Mouse (Mus musculus): ENCODE results near the gene Praf2. TPM values are rescaled to one million over a fixed set of nuclear protein-coding genes. Genes with fewer than 3 reads are reported as not detected.

Gene Praf2
- polyA plus RNA-seq (2015; fragmentation: Nextera tagmentation; extraction: Ambion mirVana) = 1.9 and 2.1 TPM in 2 replicates

DNA sequence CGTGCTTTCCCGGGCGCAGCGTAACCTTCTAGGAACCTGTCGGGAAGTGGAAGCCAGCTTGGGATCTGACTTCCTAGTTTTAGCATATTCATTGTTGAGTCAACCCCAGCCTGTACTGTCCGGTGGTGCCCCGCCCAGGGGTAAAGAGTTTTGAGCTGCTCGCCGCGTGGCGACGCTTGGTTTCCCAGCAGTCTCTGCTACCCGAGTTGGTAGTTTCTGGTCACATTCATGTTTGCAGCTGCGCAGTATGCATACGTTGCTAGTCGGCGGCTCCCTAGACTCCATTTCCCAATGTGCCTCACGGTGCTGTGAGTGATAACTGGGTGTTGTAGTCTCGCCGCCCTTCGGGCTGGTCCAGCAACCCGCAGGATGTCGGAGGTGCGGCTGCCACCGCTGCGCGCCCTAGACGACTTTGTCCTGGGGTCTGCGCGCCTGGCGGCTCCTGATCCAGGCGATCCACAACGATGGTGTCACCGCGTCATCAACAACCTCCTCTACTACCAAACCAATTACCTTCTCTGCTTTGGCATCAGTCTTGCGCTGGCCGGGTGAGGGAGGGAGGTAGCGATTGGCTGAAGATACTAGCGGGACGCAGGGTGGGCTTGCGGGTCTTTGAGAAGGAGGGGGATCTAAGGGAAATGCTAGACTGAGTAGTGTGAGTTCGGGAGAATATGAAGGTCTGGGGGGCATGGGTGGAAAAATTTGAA, at the start of gene Praf2:
Gene Praf2, plus strand, starts transcription at position 225 of the 707 bp plus-strand sequence.
- TF ChIP-seq EP300 (IDR thresholded peaks at IDR 0.05; ENCODE audit: low read depth) (no peak), CTCF (IDR thresholded peaks at IDR 0.05; ENCODE audit: low read depth) (no peak)
- Histone ChIP-seq H3K9ac (replicated peaks) (no peak within 1 kb of the TSS), H3K27me3 (ENCODE audit: insufficient read depth, low read length) (no peaks in the 10 kb centered on the region), H3K4me3 (ENCODE audit: low read depth, low read length) (peak within 1 kb of the TSS; percentile 38), H3K9me3 (ENCODE audit: low read length) (no peaks in the 10 kb centered on the region), H3K4me1 (ENCODE audit: insufficient read depth) (no peaks in the 10 kb centered on the region), H3K36me3 (replicated peaks; ENCODE audit: insufficient read depth, low read length) (peaks cover 14% of the 10 kb centered on the region; the same call in 1 of the 2 replicates), H3K4me2 (ENCODE audit: low read depth, low read length) (peak within 1 kb of the TSS; percentile 71), H3K27ac (ENCODE audit: low read depth) (peak within 1 kb of the TSS; percentile 39; the same call in 1 of the 2 replicates)
- 20% methylated on average over 35 of the region's 42 CpGs for WGBS (ENCODE audit: insufficient replicate concordance)
- DNase-seq (peak; percentile 66), ATAC-seq (peak; percentile 92)

DNA sequence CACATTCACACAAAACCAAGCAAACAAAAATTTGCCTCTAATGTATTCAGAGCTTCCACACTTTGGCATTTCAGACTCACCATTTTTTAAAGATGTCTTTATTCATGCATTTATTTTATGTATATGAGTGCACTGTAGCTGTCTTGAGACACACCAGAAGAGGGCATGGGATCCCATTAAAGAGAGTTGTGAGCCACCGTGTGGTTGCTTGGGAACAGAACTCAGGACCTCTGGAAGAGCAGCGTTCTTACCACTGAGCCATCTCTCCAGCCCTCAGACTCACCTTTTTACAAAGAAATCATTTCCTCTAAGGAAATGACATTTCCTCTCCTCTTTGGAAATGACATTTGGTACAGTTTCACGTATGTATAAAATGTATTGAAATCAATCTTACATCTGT, 49.3 kb upstream of the Praf2 start:
- no peaks in the 10 kb centered on the region for H3K27me3 ChIP-seq (ENCODE audit: insufficient read depth, low read length)
- DNase-seq (no peak), ATAC-seq (no peak)
- no peak overlapping the region for H3K9ac ChIP-seq (replicated peaks)
- H3K36me3 ChIP-seq (replicated peaks; ENCODE audit: insufficient read depth, low read length) = no peaks in the 10 kb centered on the region
- H3K9me3 ChIP-seq (ENCODE audit: low read length) = no peaks in the 10 kb centered on the region
- TF ChIP-seq CTCF (IDR thresholded peaks at IDR 0.05; ENCODE audit: low read depth) (peak; percentile 17; the same call in 1 of the 2 replicates), EP300 (IDR thresholded peaks at IDR 0.05; ENCODE audit: low read depth) (no peak)
- WGBS (ENCODE audit: insufficient replicate concordance) = 29% methylated on average over 3 of the region's 3 CpGs
- H3K4me2 ChIP-seq (ENCODE audit: low read depth, low read length) = no peak overlapping the region; the same call in 1 of the 2 replicates
- no peak overlapping the region for H3K4me3 ChIP-seq (ENCODE audit: low read depth, low read length)
- no peak overlapping the region for H3K27ac ChIP-seq (ENCODE audit: low read depth)
- H3K4me1 ChIP-seq (ENCODE audit: insufficient read depth) = peaks cover under 1% of the 10 kb centered on the region

DNA sequence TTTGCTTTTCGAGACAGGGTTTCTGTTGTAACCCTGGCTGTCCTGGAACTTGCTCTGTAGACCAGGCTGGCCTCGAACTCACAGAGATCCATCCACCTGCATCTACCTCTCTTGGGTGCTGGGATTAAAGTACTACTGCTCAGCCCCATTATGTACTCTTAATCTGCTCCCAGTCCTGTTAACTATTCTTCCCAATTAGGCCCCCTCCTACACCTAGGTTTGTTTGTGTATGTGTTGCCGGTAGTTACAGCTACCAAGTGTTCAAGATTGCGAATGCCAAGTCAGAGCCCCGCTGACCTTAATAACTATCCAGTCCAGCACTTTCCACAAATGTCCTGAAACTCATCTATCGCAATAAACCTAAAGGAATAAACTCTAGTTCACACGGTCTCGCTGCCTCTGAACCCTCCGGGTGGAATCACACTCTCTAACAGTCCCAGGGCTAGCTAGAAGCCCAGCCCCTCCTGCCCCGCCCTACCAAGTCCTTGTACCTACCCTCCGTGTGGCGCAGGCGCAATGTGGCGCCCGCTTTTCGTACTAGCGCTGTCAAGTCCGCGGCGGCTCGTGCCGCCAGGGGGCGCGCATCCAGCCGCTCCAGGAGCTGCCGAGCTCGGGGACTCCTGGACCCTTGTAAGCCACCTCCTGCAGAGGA, 48.7 kb upstream of the Praf2 start:
- Histone ChIP-seq H3K4me1 (ENCODE audit: insufficient read depth) (no peaks in the 10 kb centered on the region; the same call in 1 of the 2 replicates), H3K36me3 (replicated peaks; ENCODE audit: insufficient read depth, low read length) (no peaks in the 10 kb centered on the region), H3K27ac (ENCODE audit: low read depth) (no peak overlapping the region), H3K9ac (replicated peaks) (no peak overlapping the region), H3K27me3 (ENCODE audit: insufficient read depth, low read length) (no peaks in the 10 kb centered on the region), H3K4me2 (ENCODE audit: low read depth, low read length) (peak overlapping the region; percentile 70), H3K4me3 (ENCODE audit: low read depth, low read length) (peak overlapping the region; percentile 29), H3K9me3 (ENCODE audit: low read length) (no peaks in the 10 kb centered on the region)
- peak; percentile 90 for DNase-seq
- peak; percentile 96 for ATAC-seq
- TF ChIP-seq EP300 (IDR thresholded peaks at IDR 0.05; ENCODE audit: low read depth) (no peak), CTCF (IDR thresholded peaks at IDR 0.05; ENCODE audit: low read depth) (peak; percentile 87)
- 14% methylated on average over 27 of the region's 27 CpGs for WGBS (ENCODE audit: insufficient replicate concordance)

DNA sequence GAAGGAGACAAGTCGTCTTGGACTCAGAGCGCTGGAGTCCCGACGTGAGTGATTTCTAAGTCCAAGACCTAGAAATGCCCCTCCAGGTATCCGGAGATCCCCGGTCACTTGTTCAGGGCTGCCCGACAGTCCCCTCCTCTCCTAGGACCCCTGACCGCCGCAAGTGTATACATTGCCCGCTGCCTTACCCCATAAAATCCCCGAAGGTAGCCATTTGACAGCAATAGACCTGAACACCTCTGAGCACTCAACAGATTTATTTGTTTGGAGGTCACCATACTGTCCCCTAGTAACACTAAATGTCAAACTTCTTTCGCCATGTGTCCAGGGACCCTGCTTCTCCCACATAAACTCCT, 48.2 kb upstream of the Praf2 start:
- Histone ChIP-seq H3K4me2 (ENCODE audit: low read depth, low read length) (peak overlapping the region; percentile 70), H3K4me3 (ENCODE audit: low read depth, low read length) (peak overlapping the region; percentile 29), H3K27me3 (ENCODE audit: insufficient read depth, low read length) (no peaks in the 10 kb centered on the region), H3K9me3 (ENCODE audit: low read length) (no peaks in the 10 kb centered on the region), H3K4me1 (ENCODE audit: insufficient read depth) (no peaks in the 10 kb centered on the region; the same call in 1 of the 2 replicates), H3K9ac (replicated peaks) (no peak overlapping the region), H3K36me3 (replicated peaks; ENCODE audit: insufficient read depth, low read length) (no peaks in the 10 kb centered on the region), H3K27ac (ENCODE audit: low read depth) (no peak overlapping the region)
- DNase-seq (no peak), ATAC-seq (peak; percentile 9)
- 21% methylated on average over 12 of the region's 12 CpGs for WGBS (ENCODE audit: insufficient replicate concordance)
- TF ChIP-seq EP300 (IDR thresholded peaks at IDR 0.05; ENCODE audit: low read depth) = no peak
- TF ChIP-seq CTCF (IDR thresholded peaks at IDR 0.05; ENCODE audit: low read depth) = no peak

DNA sequence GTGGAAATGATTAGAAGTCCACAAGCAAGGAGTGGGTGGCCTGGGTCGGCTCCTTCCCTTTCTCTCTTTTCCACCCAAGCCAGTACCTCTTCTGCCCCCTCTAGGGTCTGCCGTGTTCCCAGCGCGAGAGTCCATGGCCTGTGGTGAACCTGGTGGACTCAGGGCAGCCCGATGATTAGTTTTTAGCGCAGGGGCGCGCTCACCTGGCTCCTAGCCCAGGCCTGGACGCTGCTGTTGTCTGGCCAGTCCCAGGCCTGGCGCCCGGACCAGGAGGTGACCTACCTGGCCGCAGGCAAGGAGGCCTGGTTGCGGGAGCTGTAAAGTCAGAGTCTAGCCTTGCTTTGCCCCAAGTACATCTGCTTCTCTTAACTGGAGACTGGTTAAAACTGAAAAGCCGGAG, 47.4 kb upstream of the Praf2 start, which contains the start of gene Magix:
Gene Magix, minus strand, starts transcription at position 388 of the 400 bp plus-strand sequence.
- no peaks in the 10 kb centered on the region for H3K9me3 ChIP-seq (ENCODE audit: low read length)
- H3K4me2 ChIP-seq (ENCODE audit: low read depth, low read length) = peak within 1 kb of the TSS; percentile 70
- WGBS (ENCODE audit: insufficient replicate concordance) = 56% methylated on average over 13 of the region's 14 CpGs
- no peaks in the 10 kb centered on the region for H3K27me3 ChIP-seq (ENCODE audit: insufficient read depth, low read length)
- no peak within 1 kb of the TSS for H3K9ac ChIP-seq (replicated peaks)
- peak within 1 kb of the TSS; percentile 29 for H3K4me3 ChIP-seq (ENCODE audit: low read depth, low read length)
- H3K36me3 ChIP-seq (replicated peaks; ENCODE audit: insufficient read depth, low read length) = no peaks in the 10 kb centered on the region
- no peak for TF ChIP-seq CTCF (IDR thresholded peaks at IDR 0.05; ENCODE audit: low read depth)
- no peak for TF ChIP-seq EP300 (IDR thresholded peaks at IDR 0.05; ENCODE audit: low read depth)
- no peak within 1 kb of the TSS for H3K27ac ChIP-seq (ENCODE audit: low read depth)
- peak; percentile 64 for ATAC-seq
- H3K4me1 ChIP-seq (ENCODE audit: insufficient read depth) = no peaks in the 10 kb centered on the region; the same call in 1 of the 2 replicates
- peak; percentile 50 for DNase-seq

DNA sequence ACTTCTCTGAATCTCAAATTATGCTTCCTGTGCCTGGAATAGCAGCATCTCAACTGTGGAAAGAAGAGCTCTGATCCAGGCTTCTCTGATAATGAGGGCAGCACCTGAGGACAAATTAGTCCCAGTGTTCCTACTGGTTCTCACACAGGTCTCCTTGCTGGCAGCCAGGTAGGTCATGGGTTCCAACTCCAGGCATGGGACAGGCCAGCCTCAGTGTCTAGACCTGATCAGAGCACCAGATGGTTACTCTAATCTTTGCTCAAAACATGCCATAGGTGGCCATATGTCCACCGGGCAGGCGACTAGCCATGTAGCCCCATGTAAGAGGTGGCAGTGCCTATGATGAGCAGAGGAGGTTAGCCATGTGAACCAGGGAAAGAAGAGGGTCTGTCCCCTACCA, 39.9 kb upstream of the Praf2 start:
- H3K9me3 ChIP-seq (ENCODE audit: low read length) = no peaks in the 10 kb centered on the region
- H3K27ac ChIP-seq (ENCODE audit: low read depth) = no peak overlapping the region
- H3K27me3 ChIP-seq (ENCODE audit: insufficient read depth, low read length) = no peaks in the 10 kb centered on the region
- H3K4me1 ChIP-seq (ENCODE audit: insufficient read depth) = no peaks in the 10 kb centered on the region
- TF ChIP-seq CTCF (IDR thresholded peaks at IDR 0.05; ENCODE audit: low read depth) = no peak
- TF ChIP-seq EP300 (IDR thresholded peaks at IDR 0.05; ENCODE audit: low read depth) = no peak
- no peak overlapping the region for H3K4me2 ChIP-seq (ENCODE audit: low read depth, low read length)
- ATAC-seq (no peak), DNase-seq (no peak)
- 76% methylated on average over 2 of the region's 2 CpGs for WGBS (ENCODE audit: insufficient replicate concordance)
- H3K36me3 ChIP-seq (replicated peaks; ENCODE audit: insufficient read depth, low read length) = no peaks in the 10 kb centered on the region
- H3K4me3 ChIP-seq (ENCODE audit: low read depth, low read length) = no peak overlapping the region
- no peak overlapping the region for H3K9ac ChIP-seq (replicated peaks)

All from liver, postnatal 0 days (tissue).